Mouse (Mus musculus) pancreas, adult 10 weeks (tissue): ENCODE data around the gene Hs2st1. TPM values are rescaled to one million over a fixed set of nuclear protein-coding genes. Genes with fewer than 3 reads are reported as not detected.

Experiments
- polyA plus RNA-seq: library from polyadenylated mRNA; stranded (reverse); fragments of 350-450 nt; fragmentation: Illumina TruSeq; extraction: RNeasy Lipid Tissue Mini Kit (QIAGEN cat#74804); gene quantifications from one replicate; pipeline ENCODE4 v1.2.3, GENCODE M21; 2015; ENCODE audit warnings: low read depth, low replicate concordance; ENCODE audit not compliant: insufficient read depth

Hs2st1 gene
- polyA plus RNA-seq, result 2.9 TPM

DNA sequence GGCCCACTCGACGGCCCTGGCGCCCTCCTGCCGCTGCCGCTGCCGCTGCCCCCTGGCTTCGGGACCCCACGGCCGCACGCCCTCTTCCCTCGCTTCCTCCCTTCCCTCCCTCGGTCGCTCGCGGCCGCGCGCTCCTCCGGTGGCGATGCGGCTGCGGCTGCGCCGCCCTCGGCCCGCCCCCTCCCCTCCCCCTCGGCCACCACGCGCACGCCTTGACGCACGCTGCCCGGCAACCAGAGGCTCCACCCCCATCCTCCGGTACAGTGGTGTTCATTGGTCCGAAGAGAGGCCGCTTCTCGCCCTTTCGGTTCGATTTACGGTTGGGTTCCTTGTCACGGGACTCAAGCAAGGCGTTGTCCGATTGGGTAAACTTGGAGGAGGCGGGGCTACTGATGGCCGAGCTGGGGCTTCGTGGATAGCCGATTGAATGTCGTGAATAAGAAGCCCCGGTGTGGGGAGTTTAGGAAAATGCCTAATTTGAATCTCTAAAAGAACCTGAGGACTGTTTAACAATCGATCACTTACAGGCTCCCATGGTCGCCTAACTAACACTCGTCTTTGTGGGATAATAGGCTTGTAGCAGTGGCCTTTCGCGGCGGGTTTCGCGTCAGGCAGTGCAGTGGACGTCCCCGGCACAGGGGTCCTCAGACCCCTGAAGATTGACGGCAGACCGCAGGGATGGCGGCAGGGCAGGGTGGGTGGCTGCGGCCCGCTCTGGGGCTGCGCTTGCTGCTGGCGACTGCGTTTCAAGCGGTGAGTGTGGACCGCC lies at the start of gene Hs2st1, which contains the start of gene Selenof:
Gene Hs2st1, minus strand, starts transcription at position 135 of the 769 bp plus-strand sequence.
Gene Selenof, plus strand, starts transcription at position 258 of the 769 bp plus-strand sequence.

Other genes with a start within 250 kb of the Hs2st1 start
- 80.4 TPM for gene Selenof, start 123 bp upstream of the Hs2st1 start, polyA plus RNA-seq
- 28.4 TPM for gene Sh3glb1, start 150.2 kb upstream of the Hs2st1 start, polyA plus RNA-seq
- gene Clca3a1, start 190.8 kb upstream of the Hs2st1 start, polyA plus RNA-seq, result 0.52 TPM
- not detected for gene Clca3a2, start 249.3 kb upstream of the Hs2st1 start, polyA plus RNA-seq